Mouse (Mus musculus) c-Kit-positive CD71-positive TER-119-negative erythroid progenitor cells, embryonic 14.5 days (primary cell): ENCODE measurements around the gene Gm37240.

ENCODE experiments used
- DNase-seq: peaks from one replicate; pipeline ENCODE4 v3.0.0-alpha.2; 2013; ENCODE audit warnings: low read depth

Gene Gm37240

GRCm38 (mm10) chr3:85827283-85827682 is 60.0 kb downstream of the Gm37240 start:
- no peak for DNase-seq

- no peak for DNase-seq
Measured at GRCm38 (mm10) chr3:85820839-85821548, 66.3 kb downstream of the Gm37240 start.

- no peak for DNase-seq
Measured at GRCm38 (mm10) chr3:85819319-85819718, 68.0 kb downstream of the Gm37240 start.

- DNase-seq = no peak
Measured at GRCm38 (mm10) chr3:85817191-85817590, 70.1 kb downstream of the Gm37240 start, which contains the start of gene Fam160a1. Fam160a1 (minus strand) TSS chr3:85817291.

GRCm38 (mm10) chr3:85814241-85814640 is 73.1 kb downstream of the Gm37240 start:
- no peak for DNase-seq

- no peak for DNase-seq
Measured at GRCm38 (mm10) chr3:85813101-85814014, 74.0 kb downstream of the Gm37240 start.

- no peak for DNase-seq
Measured at GRCm38 (mm10) chr3:85812010-85812409, 75.3 kb downstream of the Gm37240 start.

- no peak for DNase-seq
Measured at GRCm38 (mm10) chr3:85793166-85793565, 94.2 kb downstream of the Gm37240 start.

GRCm38 (mm10) chr3:85789748-85790147 is 97.6 kb downstream of the Gm37240 start:
- no peak for DNase-seq

- no peak for DNase-seq
Measured at GRCm38 (mm10) chr3:85786501-85786900, 100.8 kb downstream of the Gm37240 start.

- no peak for DNase-seq
Measured at GRCm38 (mm10) chr3:85780906-85781305, 106.4 kb downstream of the Gm37240 start.

- no peak for DNase-seq
Measured at GRCm38 (mm10) chr3:85780332-85780731, 107.0 kb downstream of the Gm37240 start.

- DNase-seq = no peak
Measured at GRCm38 (mm10) chr3:85777841-85778240, 109.5 kb downstream of the Gm37240 start.

- no peak for DNase-seq
Measured at GRCm38 (mm10) chr3:85777356-85777755, 110.0 kb downstream of the Gm37240 start.

GRCm38 (mm10) chr3:85776707-85777106 is 110.6 kb downstream of the Gm37240 start:
- no peak for DNase-seq

- DNase-seq = no peak
Measured at GRCm38 (mm10) chr3:85776126-85776525, 111.2 kb downstream of the Gm37240 start.

GRCm38 (mm10) chr3:85773886-85774285 is 113.4 kb downstream of the Gm37240 start:
- no peak for DNase-seq

GRCm38 (mm10) chr3:85773425-85773824 is 113.9 kb downstream of the Gm37240 start:
- peak; percentile 10 for DNase-seq

- no peak for DNase-seq
Measured at GRCm38 (mm10) chr3:85764937-85765337, 122.4 kb downstream of the Gm37240 start.

GRCm38 (mm10) chr3:85764008-85764834 is 123.1 kb downstream of the Gm37240 start:
- no peak for DNase-seq

- no peak for DNase-seq
Measured at GRCm38 (mm10) chr3:85757944-85758343, 129.4 kb downstream of the Gm37240 start.

- no peak for DNase-seq
Measured at GRCm38 (mm10) chr3:85757435-85757834, 129.9 kb downstream of the Gm37240 start.
